Mouse (Mus musculus) forebrain, embryonic 11.5 days (tissue): ENCODE data around the gene Kctd7. TPM values are rescaled to one million over a fixed set of nuclear protein-coding genes. Genes with fewer than 3 reads are reported as not detected.

Experiments
- ATAC-seq: fragments of 200-750 bp; cut with Nextera tagmentation; replicated peaks from 2 replicates; pipeline ENCODE4 v1.8.0; 2017; ENCODE audit warnings: moderate TSS enrichment; ENCODE audit not compliant: low FRiP score
- DNase-seq: peaks from one replicate; pipeline ENCODE4 v3.0.0-alpha.2; 2017; ENCODE audit warnings: low spot score
- H3K27ac ChIP-seq: fragments of 300-500 bp; sonication (generic); 2 replicates; pipeline ENCODE4 v1.5.1; 2014; ENCODE audit warnings: low read depth, low read length
- H3K27me3 ChIP-seq: fragments of 300-500 bp; sonication (generic); 2 replicates; pipeline ENCODE4 v1.6.1; 2014; ENCODE audit warnings: mild to moderate bottlenecking, low read length, mixed read lengths; ENCODE audit not compliant: control insufficient read depth, insufficient read depth
- H3K36me3 ChIP-seq: fragments of 300-500 bp; sonication (generic); 2 replicates; pipeline ENCODE4 v1.6.1; 2014; ENCODE audit warnings: mild to moderate bottlenecking, low read length, moderate library complexity, mixed read lengths; ENCODE audit not compliant: control insufficient read depth, insufficient read depth
- H3K4me1 ChIP-seq: fragments of 300-500 bp; sonication (generic); replicated peaks from 2 replicates; pipeline ENCODE4 v1.6.1; 2014; ENCODE audit warnings: low read length, mixed read lengths; ENCODE audit not compliant: control insufficient read depth, insufficient read depth
- H3K4me2 ChIP-seq: fragments of 300-500 bp; sonication (generic); 2 replicates; pipeline ENCODE4 v1.6.1; 2014; ENCODE audit warnings: low read depth, mild to moderate bottlenecking, low read length, moderate library complexity, mixed read lengths; ENCODE audit not compliant: severe bottlenecking
- H3K4me3 ChIP-seq: fragments of 300-500 bp; sonication (generic); 2 replicates; pipeline ENCODE4 v1.5.1; 2014; ENCODE audit warnings: low read depth, low read length
- H3K9ac ChIP-seq: fragments of 300-500 bp; sonication (generic); 2 replicates; pipeline ENCODE4 v1.6.1; 2014; ENCODE audit warnings: low read length
- H3K9me3 ChIP-seq: fragments of 300-500 bp; sonication (generic); 2 replicates; pipeline ENCODE4 v1.6.1; 2016; ENCODE audit warnings: low read length, mixed read lengths; ENCODE audit not compliant: control insufficient read depth
- WGBS: fragments of 180-500 bp; shearing (Covaris S2); extraction: QIAGEN DNeasy Blood & Tissue Kit; methylation state at CpG from one replicate; pipeline ENCODE4 v1.1.7; 2014; 5-methylcytosine and 5-hydroxymethylcytosine counted together
- polyA plus RNA-seq: library from polyadenylated mRNA; unstranded; fragments of >200 nt; fragmentation: Nextera tagmentation; extraction: Ambion mirVana; gene quantifications from 2 replicates; pipeline ENCODE4 v1.2.1, GENCODE M21; 2014

Kctd7 gene
- polyA plus RNA-seq, 1 experiment from 2014 or later: 6.0 TPM

DNA sequence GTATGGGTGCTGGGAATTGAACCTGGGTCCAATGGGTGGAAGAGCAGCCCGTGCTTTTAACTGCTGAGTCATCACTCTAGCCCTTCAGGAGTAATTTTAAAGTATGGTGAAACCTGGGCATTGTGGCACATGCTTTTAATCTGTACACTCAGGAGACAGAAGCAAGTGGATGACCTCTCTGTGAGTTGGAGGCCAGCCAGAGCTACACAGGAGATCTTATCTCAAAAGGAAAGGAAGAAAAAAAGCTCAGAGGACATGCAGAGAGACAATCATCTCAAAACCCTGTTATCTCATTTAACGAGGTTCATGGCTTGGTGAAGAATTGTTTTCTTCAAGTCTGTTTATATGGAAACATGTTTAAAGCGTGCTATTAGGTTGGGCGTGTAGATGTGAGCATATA is 59.3 kb downstream of the Kctd7 start:
- ATAC-seq (no peak), DNase-seq (no peak)
- Histone ChIP-seq H3K36me3 (no peaks in the 10 kb centered on the region; the same call in 1 of the 2 replicates), H3K4me2 (no peak overlapping the region), H3K4me3 (no peak overlapping the region), H3K4me1 (no peaks in the 10 kb centered on the region), H3K27me3 (no peaks in the 10 kb centered on the region), H3K27ac (no peak overlapping the region), H3K9me3 (no peaks in the 10 kb centered on the region), H3K9ac (no peak overlapping the region)
- WGBS: 86% methylated on average over 4 of the region's 4 CpGs

DNA sequence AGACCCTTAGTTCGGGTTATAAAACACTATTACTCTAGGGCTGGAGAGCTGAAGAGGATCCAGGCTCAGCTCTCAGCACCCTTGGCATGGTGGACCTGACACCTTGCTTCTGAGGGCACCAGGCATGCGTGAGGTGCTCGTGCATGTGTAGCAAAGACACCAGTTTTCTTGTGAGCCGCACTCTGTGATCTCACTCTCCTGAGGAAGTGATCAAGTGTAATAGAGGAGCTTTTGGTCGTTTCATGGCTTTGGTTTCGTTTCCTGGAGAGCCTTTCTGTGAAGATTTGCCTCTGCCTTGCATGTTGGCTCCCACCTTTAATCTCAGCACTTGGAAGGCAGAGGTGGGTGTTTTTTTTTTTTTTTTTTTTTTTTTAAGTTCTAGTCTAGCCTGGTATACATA is 59.9 kb downstream of the Kctd7 start:
- H3K27ac ChIP-seq: no peak overlapping the region
- H3K36me3 ChIP-seq: no peaks in the 10 kb centered on the region; the same call in 1 of the 2 replicates
- no peak overlapping the region for H3K4me2 ChIP-seq
- no peaks in the 10 kb centered on the region for H3K27me3 ChIP-seq
- DNase-seq (no peak), ATAC-seq (no peak)
- 91% methylated on average over 6 of the region's 6 CpGs for WGBS
- H3K4me1 ChIP-seq: no peaks in the 10 kb centered on the region
- H3K4me3 ChIP-seq: no peak overlapping the region
- no peak overlapping the region for H3K9ac ChIP-seq
- H3K9me3 ChIP-seq: no peaks in the 10 kb centered on the region

Other genes with a start within 250 kb of the Kctd7 start
- gene Zbed5, start 249.1 kb upstream of the Kctd7 start, polyA plus RNA-seq: 5.8 and 6.0 TPM in 2 replicates
- gene Phkg1, start 246.3 kb upstream of the Kctd7 start, polyA plus RNA-seq: 0.25 and 0.33 TPM in 2 replicates
- 4.0 and 5.1 TPM in 2 replicates for gene Nupr1l, start 236.3 kb upstream of the Kctd7 start, polyA plus RNA-seq
- 32.1 and 35.7 TPM in 2 replicates for gene Vkorc1l1, start 202.9 kb upstream of the Kctd7 start, polyA plus RNA-seq
- 26.7 and 29.9 TPM in 2 replicates for gene Gusb, start 141.8 kb upstream of the Kctd7 start, polyA plus RNA-seq
- gene Asl, start 115.6 kb upstream of the Kctd7 start, polyA plus RNA-seq: 27.0 and 33.4 TPM in 2 replicates
- 36.4 and 39.0 TPM in 2 replicates for gene Crcp, start 115.6 kb upstream of the Kctd7 start, polyA plus RNA-seq
- gene Tpst1, start 71.5 kb upstream of the Kctd7 start, polyA plus RNA-seq: 60.8 and 62.7 TPM in 2 replicates
- 23.1 and 27.0 TPM in 2 replicates for gene Rabgef1, start 26.9 kb downstream of the Kctd7 start, polyA plus RNA-seq
- gene Tmem248, start 72.2 kb downstream of the Kctd7 start, polyA plus RNA-seq: 34.7 and 35.3 TPM in 2 replicates
- 65.4 and 76.8 TPM in 2 replicates for gene Sbds, start 110.7 kb downstream of the Kctd7 start, polyA plus RNA-seq
- 26.2 and 29.0 TPM in 2 replicates for gene Tyw1, start 110.8 kb downstream of the Kctd7 start, polyA plus RNA-seq
- gene Caln1, start 224.6 kb downstream of the Kctd7 start, polyA plus RNA-seq: 0.33 and 0.48 TPM in 2 replicates
- gene A330070K13Rik, start 239.8 kb downstream of the Kctd7 start, polyA plus RNA-seq: not detected in 2 replicates